10 mouse cellular contexts compared by ENCODE assay signal in the genomic region with DNA sequence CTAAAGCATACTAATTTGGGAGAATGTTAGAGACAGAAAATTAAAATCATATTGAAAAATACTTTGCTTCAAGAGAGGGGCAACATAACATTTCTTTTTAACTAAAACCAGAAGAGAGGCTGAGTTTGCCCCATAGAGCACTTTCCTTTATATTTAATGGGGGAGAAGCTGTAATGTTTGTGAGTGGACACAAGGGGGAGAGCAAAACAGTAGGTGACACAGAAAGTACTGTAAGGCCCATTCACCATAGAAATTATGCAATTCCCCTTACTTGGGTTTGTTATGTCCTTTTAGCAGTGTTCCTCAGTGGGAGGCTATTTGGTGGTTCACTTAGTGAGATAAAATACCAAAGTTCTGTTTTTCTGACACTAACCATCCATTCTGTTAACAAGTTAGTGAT. TPM values are rescaled to one million over a fixed set of nuclear protein-coding genes. Genes with fewer than 3 reads are reported as not detected.
DNase-seq lines count a peak whose midpoint lies in the region; ATAC-seq lines count a peak whose summit lies in the region.
"Had no signal": no experiment of that assay in that cellular context is flagged by ENCODE, and none has a peak within 500 bp of the region (broad histone marks: within the 10 kb centered on the region; RNA-seq: fewer than 3 reads in every experiment).

No protein-coding gene starts in this region.

- peak; percentile 8 to 17 for DNase-seq in heart, postnatal 10 days
- peak; percentile 64 for DNase-seq in midbrain, embryonic 14.5 days
- DNase-seq in telencephalon, adult 2 months (ENCODE audit: low read depth, low spot score), result peak; percentile 6
- no peak for DNase-seq in natural killer cell, adult 2 months (ENCODE audit: low spot score in 2 of 2)
- DNase-seq: gastrocnemius, postnatal 25 days had no signal

- H3K4me1 ChIP-seq in heart, embryonic 12.5 days (replicated peaks), result no peaks in the 10 kb centered on the region
- no peaks in the 10 kb centered on the region for H3K4me1 ChIP-seq in midbrain, embryonic 14.5 days (ENCODE audit: control insufficient read depth, insufficient read depth, low read length)
- H3K4me1 ChIP-seq in midbrain, embryonic 15.5 days, result no peaks in the 10 kb centered on the region
- H3K4me1 ChIP-seq: neural tube, embryonic 13.5 days had no signal

- no peak overlapping the region for H3K4me2 ChIP-seq in heart, embryonic 12.5 days
- H3K4me2 ChIP-seq in midbrain, embryonic 14.5 days (ENCODE audit: low read length), result no peak overlapping the region
- H3K4me2 ChIP-seq in midbrain, embryonic 15.5 days, result no peak overlapping the region
- H3K4me2 ChIP-seq: neural tube, embryonic 13.5 days had no signal

- no peaks in the 10 kb centered on the region for H3K36me3 ChIP-seq in heart, embryonic 12.5 days
- no peaks in the 10 kb centered on the region for H3K36me3 ChIP-seq in midbrain, embryonic 14.5 days (ENCODE audit: control insufficient read depth, insufficient read depth, low read length)
- H3K36me3 ChIP-seq in midbrain, embryonic 15.5 days (replicated peaks), result no peaks in the 10 kb centered on the region
- H3K36me3 ChIP-seq: neural tube, embryonic 13.5 days had no signal

- intact Hi-C loops in heart, postnatal 10 days (cut with DNase I), result loop anchor here (5.0 kb wide), 2 partner anchors 250 to 465 kb away; no protein-coding TSS in a partner anchor

- H3K9ac ChIP-seq in heart, embryonic 12.5 days, result no peak overlapping the region
- no peak overlapping the region for H3K9ac ChIP-seq in midbrain, embryonic 14.5 days (replicated peaks; ENCODE audit: low read length)
- no peak overlapping the region for H3K9ac ChIP-seq in midbrain, embryonic 15.5 days
- H3K9ac ChIP-seq: neural tube, embryonic 13.5 days had no signal

- no peak for ATAC-seq in heart, embryonic 12.5 days (ENCODE audit: insufficient number of reproducible peaks, low FRiP score)
- ATAC-seq in midbrain, embryonic 14.5 days (ENCODE audit: low FRiP score, low TSS enrichment), result no peak
- no peak for ATAC-seq in midbrain, embryonic 15.5 days (replicated peaks)
- peak; percentile 89 for ATAC-seq in common myeloid progenitor, adult 5-6 weeks (replicated peaks; ENCODE audit: low read depth, poor library complexity, severe bottlenecking)

- 0 out of 2 replicates have a peak, but pooled peaks cover 4% of the 10 kb centered on the region for H3K9me3 ChIP-seq in heart, embryonic 12.5 days (replicated peaks)
- no peaks in the 10 kb centered on the region for H3K9me3 ChIP-seq in midbrain, embryonic 14.5 days (ENCODE audit: control insufficient read depth, low read length)
- H3K9me3 ChIP-seq in midbrain, embryonic 15.5 days, result no peaks in the 10 kb centered on the region
- H3K9me3 ChIP-seq: neural tube, embryonic 13.5 days had no signal

- H3K27ac ChIP-seq in heart, embryonic 12.5 days (ENCODE audit: poor library complexity, severe bottlenecking), result no peak overlapping the region
- H3K27ac ChIP-seq in midbrain, embryonic 14.5 days (replicated peaks; ENCODE audit: low read depth, low read length), result no peak overlapping the region
- no peak overlapping the region for H3K27ac ChIP-seq in midbrain, embryonic 15.5 days
- H3K27ac ChIP-seq: neural tube, embryonic 13.5 days had no signal

- H3K4me3 ChIP-seq in heart, embryonic 12.5 days, result no peak overlapping the region
- no peak overlapping the region for H3K4me3 ChIP-seq in midbrain, embryonic 14.5 days (replicated peaks; ENCODE audit: low read depth, low read length)
- H3K4me3 ChIP-seq in midbrain, embryonic 15.5 days, result no peak overlapping the region
- H3K4me3 ChIP-seq: neural tube, embryonic 13.5 days had no signal

- H3K27me3 ChIP-seq in heart, embryonic 12.5 days (replicated peaks), result no peaks in the 10 kb centered on the region
- H3K27me3 ChIP-seq in midbrain, embryonic 14.5 days (ENCODE audit: control insufficient read depth, insufficient read depth, low read length), result no peaks in the 10 kb centered on the region
- H3K27me3 ChIP-seq in midbrain, embryonic 15.5 days (replicated peaks), result no peaks in the 10 kb centered on the region
- H3K27me3 ChIP-seq: neural tube, embryonic 13.5 days had no signal

RNA-seq across cellular contexts. Expression of a gene that starts 14.7 kb away (rescaled TPM):
- total RNA-seq in heart, postnatal 10 days (2021), result not detected
- polyA plus RNA-seq in heart, embryonic 12.5 days (2016; fragmentation: Nextera tagmentation; extraction: Ambion mirVana), result not detected in 2 replicates
- polyA plus RNA-seq in midbrain, embryonic 14.5 days (2014; fragmentation: Nextera tagmentation; extraction: Ambion mirVana), result not detected in 2 replicates
- 0.05 TPM in 1 of 2 replicates, not detected in the other for polyA plus RNA-seq in midbrain, embryonic 15.5 days (2015; fragmentation: Nextera tagmentation; extraction: Ambion mirVana)
- total RNA-seq in common myeloid progenitor, adult 5-6 weeks (2017), result not detected in 2 replicates
- total RNA-seq: adrenal gland, postnatal 4 days; gastrocnemius, postnatal 25 days had no signal
- polyA plus RNA-seq: neural tube, embryonic 13.5 days had no signal

RNA-seq across cellular contexts. Expression of a gene that starts 32.8 kb away (rescaled TPM):
- 1 to 10 TPM; 4.4 to 5.7 TPM for total RNA-seq in heart, postnatal 10 days (2021)
- polyA plus RNA-seq in heart, embryonic 12.5 days (2016; fragmentation: Nextera tagmentation; extraction: Ambion mirVana), result 3.0 and 3.1 TPM in 2 replicates
- polyA plus RNA-seq in midbrain, embryonic 14.5 days (2014; fragmentation: Nextera tagmentation; extraction: Ambion mirVana), result 0.46 and 0.93 TPM in 2 replicates
- 1.4 and 1.6 TPM in 2 replicates for polyA plus RNA-seq in midbrain, embryonic 15.5 days (2015; fragmentation: Nextera tagmentation; extraction: Ambion mirVana)
- under 0.01 TPM in 1 of 2 replicates, not detected in the other for total RNA-seq in common myeloid progenitor, adult 5-6 weeks (2017)

Comparison
In these comparisons a context has a peak if more than half of its experiments do, and no peak if none do; other contexts are left out.
1. DNase-seq: peak in heart, postnatal 10 days (2 of 2), midbrain, embryonic 14.5 days (single experiment) and telencephalon, adult 2 months (single experiment); none in natural killer cell, adult 2 months (0 of 2).